Mouse (Mus musculus) MEL (cell line): ENCODE results near the gene Vmn2r88.

ENCODE experiments used
- CHD1 ChIP-seq: IDR thresholded peaks from 2 replicates; pipeline ENCODE4 v1.6.1; 2012; ENCODE audit warnings: low read depth, mild to moderate bottlenecking, inconsistent platforms, low read length, improper control_type of control experiment
- CHD2 ChIP-seq: IDR thresholded peaks from 2 replicates; pipeline ENCODE4 v1.6.1; 2011; ENCODE audit warnings: low read length, improper control_type of control experiment
- CTCF ChIP-seq, 3 experiments: IDR thresholded peaks in 2 of 3; conservative IDR thresholded peaks in 1 of 3; 2 replicates each; pipeline ENCODE4 v1.5.1; 2011 to 2012; ENCODE audit warnings: low read length in 3 of 3, low read depth in 2 of 3, mild to moderate bottlenecking in 2 of 3, improper control_type of control experiment in 1 of 3, inconsistent platforms in 1 of 3, mixed read lengths in 1 of 3, moderate library complexity in 1 of 3; ENCODE audit not compliant: control insufficient read depth in 1 of 3, insufficient read depth in 1 of 3, poor library complexity in 1 of 3, severe bottlenecking in 1 of 3
- E2F4 ChIP-seq: IDR thresholded peaks from 2 replicates; pipeline ENCODE4 v1.6.1; 2011; ENCODE audit warnings: low read depth, low read length, improper control_type of control experiment, borderline replicate concordance
- ETS1 ChIP-seq: IDR thresholded peaks from 2 replicates; pipeline ENCODE4 v1.6.1; 2012; ENCODE audit warnings: low read depth, mild to moderate bottlenecking, inconsistent platforms, low read length, improper control_type of control experiment, moderate library complexity
- GABPA ChIP-seq: IDR thresholded peaks from 2 replicates; pipeline ENCODE4 v1.6.1; 2012; ENCODE audit warnings: low read depth, mild to moderate bottlenecking, inconsistent platforms, low read length, improper control_type of control experiment, moderate library complexity
- MAX ChIP-seq: IDR thresholded peaks from 2 replicates; pipeline ENCODE4 v1.6.1; 2011; ENCODE audit warnings: low read length, improper control_type of control experiment
- MEF2A ChIP-seq: IDR thresholded peaks from 2 replicates; pipeline ENCODE4 v1.6.1; 2014; ENCODE audit warnings: low read depth, mild to moderate bottlenecking, inconsistent platforms, low read length, improper control_type of control experiment; ENCODE audit not compliant: poor library complexity, insufficient replicate concordance, severe bottlenecking; ENCODE audit errors: extremely low read depth
- POLR2A ChIP-seq, 2 experiments: IDR thresholded peaks; 2 replicates each; pipeline ENCODE4 v1.6.1; 2011 to 2012; ENCODE audit warnings: low read length in 2 of 2, mild to moderate bottlenecking in 2 of 2, control low read depth in 1 of 2, improper control_type of control experiment in 1 of 2, low read depth in 1 of 2, moderate library complexity in 1 of 2; ENCODE audit not compliant: control insufficient read depth in 1 of 2, insufficient read depth in 1 of 2, poor library complexity in 1 of 2
- TBP ChIP-seq: IDR thresholded peaks from 2 replicates; pipeline ENCODE4 v1.8.0; 2011; ENCODE audit warnings: low read depth, low read length, improper control_type of control experiment
- ZNF384 ChIP-seq: IDR thresholded peaks from 2 replicates; pipeline ENCODE4 v1.6.1; 2012; ENCODE audit warnings: low read depth, mild to moderate bottlenecking, inconsistent platforms, low read length, improper control_type of control experiment

- TF ChIP-seq ETS1 (no peak), TBP (no peak), ZNF384 (no peak), CTCF (IDR thresholded peaks at IDR 0.05 in 2 of 3, conservative IDR thresholded peaks at IDR 0.05 in 1 of 3; ENCODE audit: control insufficient read depth in 1 of 3, insufficient read depth in 1 of 3, low read depth in 2 of 3, low read length in 3 of 3, poor library complexity in 1 of 3, severe bottlenecking in 1 of 3) (no peak), CHD1 (no peak), MEF2A (no peak), GABPA (no peak), POLR2A (IDR thresholded peaks at IDR 0.05; ENCODE audit: control insufficient read depth in 1 of 2, insufficient read depth in 1 of 2, low read depth in 1 of 2, low read length in 2 of 2, poor library complexity in 1 of 2) (no peak), E2F4 (no peak), CHD2 (no peak), MAX (no peak)
These were observed 24.9 kb upstream of the Vmn2r88 start for GRCm38 (mm10) chr14:51385741-51386140.
